Mouse (Mus musculus): Measurements from ENCODE around the gene Kif1b.
"Not testable (repeated sequence)": the region's sequence is repeated elsewhere in the genome, so short reads cannot be mapped to it uniquely, and the experiment has no call there.

Kif1b gene

DNA sequence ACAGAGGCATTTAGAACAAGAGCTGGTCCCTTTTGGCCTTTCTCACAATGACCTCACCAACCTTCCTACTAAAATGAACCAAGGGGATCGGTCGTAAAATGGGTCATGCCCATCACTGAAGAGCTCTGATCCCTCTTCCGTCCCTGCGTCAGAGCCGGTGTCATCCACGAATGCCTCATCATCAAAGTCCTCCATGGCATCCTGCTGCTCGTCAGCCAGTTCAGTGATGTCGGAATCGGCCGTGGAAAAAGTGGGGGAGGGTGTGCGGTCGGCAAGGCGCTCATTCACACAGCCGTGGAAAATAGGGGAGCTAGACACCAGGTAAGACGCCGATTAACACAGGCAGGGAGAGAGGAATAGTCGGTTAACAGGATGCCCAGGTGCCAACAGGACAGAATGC lies 87.0 kb downstream of the Kif1b start:
- in situ Hi-C loops (cut with MboI, MseI): no loop called here

GRCm38 (mm10) chr4:149220042-149220473 lies 87.4 kb downstream of the Kif1b start:
- in situ Hi-C loops (cut with MboI, MseI): no loop called here

- in situ Hi-C loops (cut with MboI, MseI): no loop called here
Measured at GRCm38 (mm10) chr4:149219401-149220041, 88.0 kb downstream of the Kif1b start.

- in situ Hi-C loops (cut with MboI, MseI): no loop called here
Measured at GRCm38 (mm10) chr4:149218476-149218875, 89.0 kb downstream of the Kif1b start.

- in situ Hi-C loops (cut with MboI, MseI): no loop called here
Measured at GRCm38 (mm10) chr4:149215982-149216381, 91.5 kb downstream of the Kif1b start.

DNA sequence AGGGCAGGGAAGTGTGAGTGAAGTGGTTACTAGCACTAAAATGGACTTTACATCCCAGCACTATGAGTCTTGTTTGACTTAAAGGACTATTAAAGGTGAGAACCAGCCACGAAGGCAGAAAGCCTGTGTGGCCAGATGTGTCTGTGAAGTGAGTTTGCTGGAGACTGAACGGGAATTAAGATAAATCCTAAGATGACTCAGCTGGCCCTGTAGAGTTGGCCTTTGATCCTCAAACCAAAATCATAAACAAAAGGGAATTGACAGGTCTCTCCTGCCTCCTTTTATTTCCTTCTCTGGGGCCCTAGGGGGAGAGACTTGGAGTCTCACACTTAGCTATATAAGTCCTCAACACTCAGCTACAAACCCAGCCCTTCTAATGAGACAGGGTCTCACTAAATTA lies 92.1 kb downstream of the Kif1b start:
- in situ Hi-C loops (cut with MboI, MseI): no loop called here

DNA sequence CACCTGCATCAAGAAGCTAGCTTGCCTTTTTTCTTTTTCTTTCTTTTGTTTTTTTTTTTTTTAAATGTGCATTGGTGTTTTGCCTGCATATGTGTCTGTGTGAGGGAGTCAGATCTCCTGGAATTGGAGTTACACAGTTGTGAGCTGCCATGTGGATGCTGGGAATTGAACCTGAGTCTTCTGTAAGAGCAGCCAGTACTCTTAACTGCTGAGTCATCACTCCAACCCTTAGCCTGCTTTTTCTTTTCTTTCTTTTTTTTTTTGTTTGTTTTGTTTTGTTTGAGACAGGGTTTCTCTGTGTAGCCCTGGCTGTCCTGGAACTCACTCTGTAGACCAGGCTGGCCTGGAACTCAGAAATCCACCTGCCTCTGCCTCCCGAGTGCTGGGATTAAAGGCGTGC lies 93.0 kb downstream of the Kif1b start:
- in situ Hi-C loops (cut with MboI, MseI): not testable (repeated sequence)

DNA sequence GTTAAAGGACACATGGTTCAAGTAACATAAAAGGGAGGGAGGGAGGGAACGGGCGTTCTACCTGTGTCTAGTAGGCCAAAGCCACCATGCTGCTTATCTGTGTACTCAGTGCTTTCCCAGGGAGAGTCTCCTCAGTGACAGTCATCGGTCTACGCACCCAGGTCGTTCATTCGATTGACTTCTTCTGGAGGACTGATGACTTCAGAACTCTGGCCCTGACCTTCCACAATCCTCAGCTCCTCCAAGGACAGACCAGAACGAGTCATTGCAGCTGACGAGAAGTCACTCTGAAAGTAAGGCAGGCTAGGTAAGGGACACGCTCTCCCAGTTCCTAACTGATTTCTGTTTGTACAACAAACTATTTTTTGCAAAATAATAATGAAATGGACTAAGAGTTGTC lies 94.0 kb downstream of the Kif1b start:
- in situ Hi-C loops (cut with MboI, MseI): no loop called here

DNA sequence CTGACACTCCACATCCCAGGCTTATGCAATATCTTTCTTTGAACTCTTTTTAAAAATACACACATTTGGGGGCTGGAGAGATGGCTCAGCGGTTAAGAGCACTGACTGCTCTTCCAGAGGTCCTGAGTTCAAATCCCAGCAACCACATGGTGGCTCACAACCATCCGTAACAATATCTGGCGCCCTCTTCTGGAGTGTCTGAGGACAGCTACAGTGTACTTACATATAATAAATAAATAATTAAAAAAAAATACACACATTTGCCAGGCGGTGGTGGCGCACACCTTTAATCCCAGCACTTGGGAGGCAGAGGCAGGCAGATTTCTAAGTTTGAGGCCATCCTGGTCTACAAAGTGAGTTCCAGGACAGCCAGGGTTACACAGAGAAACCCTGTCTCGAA lies 96.1 kb downstream of the Kif1b start:
- in situ Hi-C loops (cut with MboI, MseI): not testable (repeated sequence)

GRCm38 (mm10) chr4:149202467-149202866 lies 105.0 kb downstream of the Kif1b start:
- in situ Hi-C loops (cut with MboI, MseI): no loop called here

- in situ Hi-C loops (cut with MboI, MseI): no loop called here
Measured at GRCm38 (mm10) chr4:149201110-149201509, 106.4 kb downstream of the Kif1b start.

DNA sequence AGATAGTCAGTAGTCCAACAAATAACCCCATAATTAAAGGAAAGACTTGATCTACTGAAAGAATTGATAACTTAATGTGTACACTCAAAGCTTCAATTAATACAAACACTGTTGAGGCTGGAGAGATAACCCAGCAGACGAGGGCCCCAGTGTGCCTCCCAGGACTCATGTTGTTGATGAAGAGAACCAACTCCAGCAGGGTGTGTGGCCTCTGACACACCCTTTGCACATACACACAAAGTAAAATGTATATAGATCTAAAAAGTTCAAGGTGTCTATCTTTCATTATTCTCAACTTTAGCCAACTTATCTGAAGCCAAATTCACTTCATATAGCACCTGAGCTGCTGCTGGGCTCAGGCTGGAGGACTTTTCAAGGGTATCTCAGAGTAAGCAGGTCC lies 110.3 kb downstream of the Kif1b start:
- in situ Hi-C loops (cut with MboI, MseI): no loop called here

DNA sequence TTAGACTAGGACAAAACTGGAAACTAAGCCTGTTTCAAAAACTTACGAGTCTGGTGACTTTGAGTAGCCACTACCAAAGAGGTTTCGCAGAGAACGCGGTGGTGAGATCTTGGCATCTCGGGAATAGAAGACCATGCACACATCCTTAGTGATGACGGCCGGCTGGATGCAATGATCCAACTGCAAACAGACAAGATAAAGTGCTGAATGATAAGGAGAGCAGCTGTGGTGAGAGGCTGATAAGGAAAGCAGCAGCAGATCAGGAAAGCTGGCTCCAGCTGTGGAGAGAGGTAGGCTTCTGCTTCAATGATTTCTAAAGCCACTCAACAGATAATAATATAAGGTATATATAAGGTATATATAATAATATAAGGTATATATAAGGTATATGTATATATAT lies 116.4 kb downstream of the Kif1b start:
- in situ Hi-C loops (cut with MboI, MseI): no loop called here

DNA sequence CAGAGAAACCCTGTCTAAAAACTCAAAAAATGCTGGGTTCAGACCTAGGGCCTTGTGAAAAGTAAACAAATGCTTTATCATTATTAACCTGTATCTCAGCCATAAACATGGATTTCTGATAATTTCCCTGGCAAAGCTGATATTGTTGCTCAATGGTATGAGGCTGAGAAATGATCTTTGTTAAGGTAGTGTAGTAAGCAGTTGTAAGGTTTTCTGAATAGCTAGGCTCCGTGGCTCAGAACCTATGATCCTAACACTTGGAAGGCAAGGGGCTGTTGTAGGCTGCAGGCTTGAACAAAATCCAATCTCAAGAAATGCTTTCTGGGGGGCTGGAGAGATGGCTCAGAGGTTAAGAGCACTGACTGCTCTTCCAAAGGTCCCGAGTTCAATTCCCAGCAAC lies 118.9 kb downstream of the Kif1b start:
- in situ Hi-C loops (cut with MboI, MseI): no loop called here

DNA sequence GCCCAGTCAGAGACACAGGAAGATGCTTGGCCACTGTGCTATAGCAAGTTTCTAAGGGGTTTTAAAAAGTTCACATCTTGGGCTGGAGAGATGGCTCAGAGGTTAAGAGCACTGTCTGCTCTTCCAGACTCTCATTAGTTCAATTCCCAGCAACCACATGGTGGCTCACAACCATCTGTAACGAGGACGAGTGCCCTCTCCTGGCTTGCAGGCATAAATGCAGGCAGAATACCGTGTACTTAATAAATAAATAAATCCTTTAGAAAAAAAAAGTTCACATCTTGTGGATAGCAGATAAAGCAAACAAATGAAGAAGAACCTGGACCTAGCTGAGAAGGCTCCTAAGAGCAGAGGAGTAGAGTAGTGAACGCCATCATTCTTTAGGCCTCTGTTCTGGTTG lies 124.7 kb downstream of the Kif1b start:
- in situ Hi-C loops (cut with MboI, MseI): no loop called here

DNA sequence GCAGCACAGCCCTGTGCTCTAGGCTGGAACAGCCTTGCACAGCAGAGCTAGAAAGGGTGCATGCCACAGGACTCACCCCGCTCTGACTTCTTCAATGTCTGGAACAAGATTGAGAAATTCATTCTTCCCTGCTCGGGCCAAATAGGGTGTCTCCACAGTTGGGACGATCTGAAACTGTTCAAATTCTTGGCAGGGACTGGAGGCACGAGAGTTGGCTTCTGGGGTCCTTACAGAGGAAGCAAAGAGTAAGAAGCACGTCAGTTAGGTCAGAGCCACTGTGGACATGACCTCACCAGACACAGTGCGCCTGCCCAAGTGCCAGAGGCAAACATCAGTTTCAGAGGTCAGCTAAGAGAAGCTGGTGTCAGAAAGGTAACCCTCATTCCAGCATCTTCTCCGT lies 125.3 kb downstream of the Kif1b start:
- in situ Hi-C loops (cut with MboI, MseI): no loop called here

DNA sequence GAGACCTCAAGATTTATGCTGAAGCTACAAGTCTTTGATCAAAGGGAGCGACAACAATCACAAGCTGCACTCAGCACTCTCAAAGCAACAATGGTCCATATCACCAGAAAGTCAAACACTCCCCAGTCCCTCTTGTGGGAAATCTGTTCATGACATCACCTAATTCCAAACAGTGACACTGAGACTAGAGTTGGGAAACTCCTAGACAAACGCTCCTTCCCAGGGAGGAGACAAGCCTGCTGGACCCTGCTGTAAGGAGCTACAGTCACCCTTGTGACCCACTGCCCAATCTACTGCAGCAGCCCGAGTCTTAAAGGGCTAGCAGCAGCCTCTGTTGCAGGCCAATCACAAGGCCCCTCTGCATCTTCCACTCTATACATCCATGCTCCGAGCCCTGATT lies 127.9 kb downstream of the Kif1b start:
- in situ Hi-C loops (cut with MboI, MseI): no loop called here

DNA sequence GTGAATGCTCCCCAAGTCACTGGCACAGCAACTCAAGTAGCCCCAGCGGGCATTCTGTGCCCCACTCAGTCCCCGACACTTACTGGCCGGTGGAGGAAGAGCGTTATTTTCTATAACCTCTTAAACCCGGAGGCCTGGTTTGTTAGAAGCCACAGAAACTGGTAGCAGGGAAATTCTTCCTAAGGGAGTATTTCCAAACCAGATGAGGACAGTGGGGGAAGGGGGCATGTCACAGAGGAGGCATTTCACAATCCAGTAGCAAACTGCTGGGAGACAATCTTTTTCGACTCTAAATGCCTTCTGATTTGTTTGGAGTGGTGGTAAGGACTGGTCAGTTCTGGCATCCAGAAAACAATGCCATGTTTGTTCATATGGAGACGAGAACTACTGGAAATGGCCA lies 128.3 kb downstream of the Kif1b start:
- in situ Hi-C loops (cut with MboI, MseI): no loop called here

- in situ Hi-C loops (cut with MboI, MseI): no loop called here
Measured at GRCm38 (mm10) chr4:149178328-149178727, 129.2 kb downstream of the Kif1b start.

GRCm38 (mm10) chr4:149177046-149177445 lies 130.4 kb downstream of the Kif1b start:
- in situ Hi-C loops (cut with MboI, MseI): no loop called here

DNA sequence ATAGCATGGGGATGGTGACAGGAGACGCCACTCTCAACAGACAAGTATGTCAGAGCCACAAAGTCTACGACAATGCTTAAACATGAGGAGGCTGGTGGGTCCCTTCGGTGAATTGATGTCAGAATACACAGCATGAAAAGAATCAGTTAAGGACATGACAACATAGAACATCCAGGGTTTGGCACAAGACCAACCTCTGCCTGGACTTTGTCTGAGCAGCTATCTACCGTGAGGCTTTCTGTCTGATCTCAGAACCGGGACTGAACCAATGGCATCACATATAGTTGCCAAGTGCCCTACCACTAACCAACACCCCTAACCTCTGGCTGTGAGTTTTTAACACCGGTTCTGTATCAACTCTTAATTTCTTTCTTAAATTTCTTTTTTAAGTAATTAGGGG lies 130.8 kb downstream of the Kif1b start:
- in situ Hi-C loops (cut with MboI, MseI): no loop called here

- in situ Hi-C loops (cut with MboI, MseI): no loop called here
Measured at GRCm38 (mm10) chr4:149173661-149174060, 133.8 kb downstream of the Kif1b start.

DNA sequence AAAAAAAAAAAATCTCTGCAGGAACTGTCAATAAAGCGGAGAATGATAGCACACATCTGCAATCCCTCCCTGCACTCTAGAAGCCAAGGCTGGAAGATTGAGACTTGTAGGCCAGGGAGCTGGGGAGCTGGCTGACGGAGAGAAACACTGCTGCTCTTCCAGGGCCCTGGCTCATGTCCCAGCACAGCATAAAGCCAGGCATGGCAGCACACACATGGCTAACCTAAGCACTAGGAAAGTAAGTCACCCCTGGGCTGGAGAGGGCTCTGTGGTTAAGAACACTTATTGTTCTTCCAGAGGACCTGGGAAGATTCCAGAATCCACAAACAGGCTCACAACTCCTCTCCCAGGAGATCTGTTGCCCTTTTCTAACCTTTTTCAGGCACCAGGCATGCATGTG lies 134.8 kb downstream of the Kif1b start:
- in situ Hi-C loops (cut with MboI, MseI): no loop called here

GRCm38 (mm10) chr4:149172083-149172482 lies 135.4 kb downstream of the Kif1b start:
- in situ Hi-C loops (cut with MboI, MseI): no loop called here

Data from regulatory T cell (primary cell).